Mouse (Mus musculus) gastrocnemius, postnatal 25 days (tissue): ENCODE results near the gene Zfr. TPM values are rescaled to one million over a fixed set of nuclear protein-coding genes. Genes with fewer than 3 reads are reported as not detected.
A peak's percentile ranks its signal among the peaks of the same experiment; 100 is the strongest.

Source experiments
- DNase-seq: peaks from one replicate; pipeline ENCODE4 v3.0.0; 2022
- long read RNA-seq, 2 experiments: library from polyadenylated mRNA; stranded (forward); transcript quantifications; one replicate each; pipeline ENCODE4 v2.0.0; 2021
- total RNA-seq, 2 experiments: library from RNA; stranded (reverse); gene quantifications; 1 replicate in 1 of 2; 2 replicates in 1 of 2; pipeline ENCODE4 v1.2.3; 2021

Zfr gene
- 10 to 100 TPM; 46.0 to 61.1 TPM for total RNA-seq
- long read RNA-seq, experiment 1, full-length matches to known transcripts: 7 of 19 reads
- long read RNA-seq, experiment 1, partial matches to known transcripts: 5 of 19 reads
- long read RNA-seq, experiment 1, other reads (novel, unspliced or antisense): 7 of 19 reads
- long read RNA-seq, experiment 2, full-length matches to known transcripts: 16 of 25 reads
- long read RNA-seq, experiment 2, partial matches to known transcripts: 1 of 25 reads
- long read RNA-seq, experiment 2, other reads (novel, unspliced or antisense): 8 of 25 reads

- peak; percentile 91 for DNase-seq
Observed at GRCm38 (mm10) chr15:12117242-12118092, at the start of gene Zfr. Gene Zfr (plus strand): TSS chr15:12117831.

DNA sequence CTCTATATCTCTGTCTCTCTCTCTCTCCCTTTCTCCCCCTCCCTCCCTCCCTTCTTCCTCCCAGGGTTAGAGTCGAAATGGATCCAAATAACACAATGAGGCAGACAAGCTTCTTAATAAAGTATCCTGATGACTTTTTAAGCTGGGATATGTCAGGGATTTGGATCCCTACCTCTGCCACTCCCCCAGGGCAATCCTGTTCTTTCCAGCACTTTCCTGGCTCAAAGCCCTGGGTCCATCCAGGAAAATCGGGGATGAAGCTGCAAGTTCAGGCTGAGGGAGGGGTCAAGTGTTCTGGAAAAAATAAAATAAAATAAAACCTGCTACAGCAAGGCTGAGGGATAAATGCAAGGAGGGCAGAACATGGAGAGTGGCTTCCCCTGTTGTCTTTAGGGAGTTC lies 49.7 kb upstream of the Zfr start:
- peak; percentile 61 for DNase-seq

DNA sequence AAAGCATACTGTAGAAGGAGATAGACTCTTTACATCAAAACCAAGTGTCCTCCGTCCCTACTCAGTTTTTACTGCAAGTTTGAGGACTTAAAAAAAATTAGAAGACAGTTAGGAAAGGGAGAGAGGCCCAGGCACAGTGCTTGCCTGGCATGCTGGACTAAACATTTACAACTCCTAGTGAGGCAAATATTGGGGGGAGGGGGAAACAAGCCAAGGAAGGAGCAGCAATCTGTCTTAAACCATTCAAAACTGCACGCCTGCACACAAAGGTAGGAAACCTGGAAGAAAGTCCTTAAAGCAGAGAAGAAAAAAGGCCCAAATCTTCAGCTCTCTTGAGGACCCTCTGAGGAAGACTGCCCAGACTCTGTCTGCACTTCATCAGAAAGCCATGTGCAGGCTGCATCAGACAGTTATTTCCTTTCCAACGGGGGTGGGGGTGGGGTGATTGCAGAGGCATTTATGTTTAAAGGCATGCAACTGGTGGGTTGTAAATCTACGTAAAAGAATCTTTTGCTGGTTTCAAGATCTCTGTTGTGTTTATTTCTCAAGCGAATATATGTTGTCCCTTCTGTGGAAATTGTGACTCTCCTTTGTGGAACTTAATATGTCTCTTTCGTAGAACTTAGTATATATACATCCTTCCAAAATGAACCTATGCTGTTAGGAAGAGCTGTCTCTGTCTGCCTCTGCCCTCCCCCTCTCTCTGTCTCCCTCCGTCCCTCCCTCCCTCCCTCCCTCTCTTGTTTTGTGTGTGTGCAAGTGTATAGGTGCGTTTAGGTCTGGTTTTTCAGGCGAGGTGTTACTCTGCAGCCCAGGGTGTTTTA lies 49.0 kb upstream of the Zfr start:
- DNase-seq: no peak

DNA sequence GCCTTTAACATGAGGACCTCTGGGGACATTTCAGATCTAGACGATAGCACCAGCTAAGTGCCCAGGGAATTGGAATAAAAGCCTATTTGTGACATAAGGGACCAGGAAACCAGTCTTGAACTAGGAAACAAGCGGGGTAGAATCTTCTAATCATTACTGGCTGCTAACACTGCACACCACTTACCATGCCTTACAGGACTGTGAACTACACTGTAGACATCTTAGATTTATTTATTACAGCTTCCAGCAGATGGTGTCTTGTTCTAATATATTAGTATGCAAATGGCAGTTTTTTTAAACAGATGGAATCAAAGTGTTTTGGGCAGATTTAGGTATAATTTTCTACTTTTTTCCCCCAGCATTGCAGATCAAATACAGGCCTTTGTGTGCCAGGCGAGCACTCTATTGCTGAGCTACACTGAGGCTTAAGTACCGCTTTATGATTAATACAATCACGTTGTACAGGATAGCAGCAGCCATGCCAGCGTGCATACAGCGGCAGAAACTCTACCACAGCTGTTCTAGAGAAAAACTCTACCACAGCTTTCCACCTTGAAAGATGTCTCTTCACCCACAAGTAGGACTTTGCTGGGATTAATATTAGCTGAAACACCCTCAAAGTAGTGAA lies 44.8 kb upstream of the Zfr start:
- no peak for DNase-seq

DNA sequence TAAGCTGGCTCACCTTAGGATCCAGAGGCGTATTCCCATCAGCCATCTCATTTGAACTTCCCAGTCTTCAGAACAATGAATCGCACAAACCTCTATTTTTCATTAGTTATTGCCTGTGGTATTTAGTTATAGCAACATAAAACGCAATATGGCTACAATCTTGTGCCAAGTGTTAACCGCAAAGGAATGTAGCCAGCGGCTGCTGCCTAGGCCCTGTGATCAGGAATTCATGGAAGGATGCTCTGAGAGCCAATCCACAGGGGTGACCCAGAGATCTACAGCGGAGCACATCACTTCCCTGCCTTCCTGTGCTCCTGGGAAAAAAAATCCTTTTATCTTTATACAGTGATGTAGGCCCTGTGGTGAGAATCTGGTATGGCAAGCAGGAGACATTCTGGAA lies 43.2 kb upstream of the Zfr start:
- no peak for DNase-seq

- DNase-seq: no peak
Observed at GRCm38 (mm10) chr15:12082344-12082743, 35.3 kb upstream of the Zfr start.

DNA sequence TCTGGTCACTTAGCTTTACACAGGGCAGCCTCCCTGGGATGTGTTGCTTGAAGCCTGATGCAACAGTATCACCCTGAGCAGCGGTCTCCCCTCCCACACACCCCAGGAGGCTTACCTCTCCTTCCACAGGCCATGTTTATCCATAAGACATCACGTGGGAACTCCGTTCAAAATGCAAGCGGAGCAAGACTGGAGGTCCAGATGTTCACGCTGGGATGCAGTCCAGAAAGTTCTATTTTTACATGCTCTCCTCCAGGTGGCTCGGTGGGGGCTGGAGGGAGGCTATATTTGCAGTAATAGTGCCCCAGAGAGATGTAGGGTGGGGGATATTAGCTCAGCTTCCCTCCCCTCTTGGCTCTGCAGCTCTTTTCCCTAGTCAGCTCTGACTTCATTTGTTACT lies 33.5 kb upstream of the Zfr start:
- peak; percentile 71 for DNase-seq

- DNase-seq: no peak
Observed at GRCm38 (mm10) chr15:12084859-12085258, 32.8 kb upstream of the Zfr start.

GRCm38 (mm10) chr15:12087634-12088033 lies 30.0 kb upstream of the Zfr start:
- DNase-seq: no peak

GRCm38 (mm10) chr15:12088091-12088490 lies 29.5 kb upstream of the Zfr start:
- DNase-seq: no peak

- no peak for DNase-seq
Observed at GRCm38 (mm10) chr15:12090087-12090486, 27.5 kb upstream of the Zfr start.

- DNase-seq: no peak
Observed at GRCm38 (mm10) chr15:12090981-12091669, 26.5 kb upstream of the Zfr start.

- no peak for DNase-seq
Observed at GRCm38 (mm10) chr15:12091781-12092458, 25.7 kb upstream of the Zfr start.

DNA sequence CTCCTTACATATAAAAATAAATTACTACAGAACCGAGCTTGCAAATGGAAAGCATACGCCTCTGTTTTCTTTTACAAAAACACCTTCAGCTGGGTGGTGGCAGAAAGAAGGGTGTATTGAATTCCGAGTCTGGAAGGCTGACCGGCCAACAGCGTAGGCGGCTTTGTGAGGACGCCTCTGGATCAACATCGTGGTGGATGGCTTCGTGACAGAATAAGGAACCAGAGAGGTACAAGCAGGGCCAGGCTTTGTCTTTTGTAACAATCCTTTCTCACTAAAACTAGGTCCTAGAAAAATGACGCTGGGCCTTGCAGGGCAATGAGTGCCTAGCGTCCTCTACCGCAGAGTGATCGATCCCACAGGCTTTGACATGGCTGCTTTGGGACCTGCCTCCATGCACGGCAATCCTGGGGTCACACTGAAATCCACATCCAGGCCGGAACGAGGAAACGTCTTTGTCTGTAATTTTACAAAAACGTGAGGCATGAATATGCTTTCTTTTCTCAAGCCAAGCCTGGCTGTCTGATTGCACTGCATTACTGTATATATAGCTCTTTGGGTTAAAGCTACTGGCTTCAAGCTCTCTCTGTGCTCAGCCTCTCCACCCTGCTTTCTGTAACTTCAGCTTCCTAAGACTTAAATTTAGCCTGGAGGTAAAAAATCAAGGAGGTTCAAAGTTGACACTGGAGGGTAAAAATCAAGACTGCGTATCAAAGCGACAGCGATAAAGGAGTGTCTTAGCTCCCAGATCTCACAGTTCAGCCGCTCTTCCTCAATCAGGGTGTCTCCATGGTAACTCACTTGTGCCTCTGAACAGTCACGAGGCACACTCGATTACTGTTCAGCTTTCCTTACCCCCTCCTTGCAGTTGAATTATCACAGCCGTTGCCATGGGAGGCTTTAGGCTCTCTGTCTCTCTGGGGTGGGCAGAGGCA lies 24.3 kb upstream of the Zfr start:
- no peak for DNase-seq

GRCm38 (mm10) chr15:12093961-12094566 lies 23.6 kb upstream of the Zfr start:
- DNase-seq: no peak

- DNase-seq: peak; percentile 31
Observed at GRCm38 (mm10) chr15:12096447-12096846, 21.2 kb upstream of the Zfr start.

GRCm38 (mm10) chr15:12097344-12097743 lies 20.3 kb upstream of the Zfr start:
- no peak for DNase-seq

- DNase-seq: no peak
Observed at GRCm38 (mm10) chr15:12100912-12101311, 16.7 kb upstream of the Zfr start.

- no peak for DNase-seq
Observed at GRCm38 (mm10) chr15:12103763-12104162, 13.9 kb upstream of the Zfr start.
